ENCODE assay signal across 10 mouse cellular contexts in the genomic region with DNA sequence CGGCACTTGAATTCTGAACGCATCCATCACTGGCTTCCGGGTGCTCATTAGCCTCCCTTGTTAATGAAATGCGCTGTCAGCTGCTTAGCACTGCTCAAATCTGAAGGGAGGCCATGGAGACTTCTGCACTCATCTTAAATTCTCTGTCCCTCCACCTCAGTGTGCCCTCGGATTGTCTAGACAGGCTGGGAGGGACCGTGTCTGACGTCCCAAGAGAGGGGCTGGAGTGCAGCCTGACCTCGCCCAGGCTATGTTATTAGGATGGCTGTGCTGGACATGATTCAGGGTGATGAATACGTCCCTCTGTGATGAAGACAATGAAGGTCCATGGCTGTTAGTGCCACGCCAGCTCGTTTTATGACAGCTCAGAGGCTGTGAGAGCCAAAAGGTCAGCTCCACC.
A peak's percentile ranks its signal among the peaks of the same experiment; 100 is the strongest.
DNase-seq lines count a peak whose midpoint lies in the region; ATAC-seq and TF ChIP-seq lines count a peak whose summit lies in the region.
"Had no signal": no experiment of that assay in that cellular context is flagged by ENCODE, and none has a peak within 500 bp of the region (broad histone marks: within the 10 kb centered on the region; RNA-seq: fewer than 3 reads in every experiment).

No protein-coding gene starts in this region.

- peak; percentile 77 for DNase-seq in brain, adult 2 months (ENCODE audit: low read depth, low spot score)
- peak; percentile 46 for DNase-seq in hindbrain, embryonic 11.5 days (ENCODE audit: low spot score)
- DNase-seq in right cerebral cortex, postnatal 4 days = no peak
- DNase-seq in kidney, adult 2 months = no peak
- DNase-seq: gastrocnemius, postnatal 25 days; right cerebral cortex, postnatal 25 days had no signal

- H3K4me2 ChIP-seq in intestine, embryonic 16.5 days (ENCODE audit: low read depth, low read length) = no peak overlapping the region
- H3K4me2 ChIP-seq in intestine, embryonic 15.5 days (replicated peaks) = no peak overlapping the region
- no peak overlapping the region for H3K4me2 ChIP-seq in hindbrain, embryonic 11.5 days (replicated peaks; ENCODE audit: low read depth, low read length)
- no peak overlapping the region for H3K4me2 ChIP-seq in neural tube, embryonic 12.5 days (replicated peaks)

- peaks cover 2% of the 10 kb centered on the region; the same call in 1 of the 2 replicates for H3K36me3 ChIP-seq in intestine, embryonic 16.5 days (ENCODE audit: control insufficient read depth, insufficient read depth, low read length)
- H3K36me3 ChIP-seq in intestine, embryonic 15.5 days = peaks cover 6% of the 10 kb centered on the region; the same call in 1 of the 2 replicates
- no peaks in the 10 kb centered on the region for H3K36me3 ChIP-seq in hindbrain, embryonic 11.5 days (ENCODE audit: control insufficient read depth, insufficient read depth, low read length)
- peaks cover 20% of the 10 kb centered on the region for H3K36me3 ChIP-seq in neural tube, embryonic 12.5 days
- H3K36me3 ChIP-seq in kidney, adult 2 months (ENCODE audit: control insufficient read depth, insufficient read depth, low read length) = no peaks in the 10 kb centered on the region; the same call in 1 of the 2 replicates

- TF ChIP-seq POLR2A in kidney, adult 2 months (IDR thresholded peaks at IDR 0.05; ENCODE audit: low read depth, low read length) = no peak

- peaks cover 15% of the 10 kb centered on the region for H3K4me1 ChIP-seq in intestine, embryonic 16.5 days (ENCODE audit: control insufficient read depth, insufficient read depth, low read length)
- peaks cover 18% of the 10 kb centered on the region for H3K4me1 ChIP-seq in intestine, embryonic 15.5 days (replicated peaks)
- peaks cover 11% of the 10 kb centered on the region for H3K4me1 ChIP-seq in hindbrain, embryonic 11.5 days (replicated peaks; ENCODE audit: control insufficient read depth, insufficient read depth, low read length)
- peaks cover 20% of the 10 kb centered on the region for H3K4me1 ChIP-seq in neural tube, embryonic 12.5 days
- H3K4me1 ChIP-seq in kidney, adult 2 months (ENCODE audit: control insufficient read depth, insufficient read depth, low read length) = no peaks in the 10 kb centered on the region

- no peaks in the 10 kb centered on the region for H3K9me3 ChIP-seq in intestine, embryonic 16.5 days (ENCODE audit: control insufficient read depth, low read length)
- H3K9me3 ChIP-seq in intestine, embryonic 15.5 days = no peaks in the 10 kb centered on the region
- H3K9me3 ChIP-seq in hindbrain, embryonic 11.5 days (ENCODE audit: control insufficient read depth, low read length) = no peaks in the 10 kb centered on the region
- no peaks in the 10 kb centered on the region for H3K9me3 ChIP-seq in neural tube, embryonic 12.5 days

- H3K4me3 ChIP-seq in intestine, embryonic 16.5 days (ENCODE audit: low read length) = no peak overlapping the region
- H3K4me3 ChIP-seq in intestine, embryonic 15.5 days (replicated peaks) = no peak overlapping the region
- H3K4me3 ChIP-seq in hindbrain, embryonic 11.5 days (ENCODE audit: low read depth, low read length) = no peak overlapping the region
- no peak overlapping the region for H3K4me3 ChIP-seq in neural tube, embryonic 12.5 days
- no peak overlapping the region for H3K4me3 ChIP-seq in kidney, adult 2 months (ENCODE audit: insufficient read depth, low read depth, low read length)
- H3K4me3 ChIP-seq: myocyte had no signal

- ATAC-seq in intestine, embryonic 16.5 days = 0 out of 2 replicates have a peak, but pooled peaks have one; percentile 15
- no peak for ATAC-seq in intestine, embryonic 15.5 days
- ATAC-seq in hindbrain, embryonic 11.5 days (ENCODE audit: low FRiP score) = peak; percentile 70
- peak; percentile 27; the same call in 1 of the 2 replicates for ATAC-seq in neural tube, embryonic 12.5 days (ENCODE audit: low FRiP score, low read depth)

- no peak overlapping the region for H3K27ac ChIP-seq in intestine, embryonic 16.5 days (ENCODE audit: low read length)
- no peak overlapping the region for H3K27ac ChIP-seq in intestine, embryonic 15.5 days
- peak overlapping the region; percentile 45; the same call in 1 of the 2 replicates for H3K27ac ChIP-seq in hindbrain, embryonic 11.5 days (ENCODE audit: low read depth, low read length)
- H3K27ac ChIP-seq in neural tube, embryonic 12.5 days = no peak overlapping the region
- no peak overlapping the region for H3K27ac ChIP-seq in kidney, adult 2 months (ENCODE audit: insufficient read depth, low read depth, low read length)

- H3K27me3 ChIP-seq in intestine, embryonic 16.5 days (replicated peaks; ENCODE audit: control insufficient read depth, insufficient read depth, low read length) = no peaks in the 10 kb centered on the region
- H3K27me3 ChIP-seq in intestine, embryonic 15.5 days (replicated peaks) = no peaks in the 10 kb centered on the region
- H3K27me3 ChIP-seq in hindbrain, embryonic 11.5 days (ENCODE audit: control insufficient read depth, insufficient read depth, low read length) = no peaks in the 10 kb centered on the region
- H3K27me3 ChIP-seq in neural tube, embryonic 12.5 days (replicated peaks) = no peaks in the 10 kb centered on the region
- no peaks in the 10 kb centered on the region for H3K27me3 ChIP-seq in kidney, adult 2 months (replicated peaks; ENCODE audit: control insufficient read depth, insufficient read depth, low read length)

- WGBS in intestine, embryonic 16.5 days = 59% methylated on average over 11 of the region's 11 CpGs
- WGBS in intestine, embryonic 15.5 days = 61% methylated on average over 11 of the region's 11 CpGs
- 41% methylated on average over 11 of the region's 11 CpGs for WGBS in hindbrain, embryonic 11.5 days
- WGBS in neural tube, embryonic 12.5 days = 21% methylated on average over 11 of the region's 11 CpGs
- 65% methylated on average over 11 of the region's 11 CpGs for WGBS in kidney, adult 2 months

- TF ChIP-seq CTCF in kidney, adult 2 months (conservative IDR thresholded peaks at IDR 0.05; ENCODE audit: insufficient read depth, insufficient read length, low read depth, low read length) = no peak

- H3K9ac ChIP-seq in intestine, embryonic 16.5 days (ENCODE audit: low read depth, low read length) = no peak overlapping the region
- H3K9ac ChIP-seq in intestine, embryonic 15.5 days = no peak overlapping the region
- no peak overlapping the region for H3K9ac ChIP-seq in hindbrain, embryonic 11.5 days (ENCODE audit: low read depth, low read length)
- no peak overlapping the region for H3K9ac ChIP-seq in neural tube, embryonic 12.5 days

Comparison
In these comparisons a context has a peak if more than half of its experiments do, and no peak if none do; other contexts are left out.
1. DNase-seq: peak in brain, adult 2 months (single experiment) and hindbrain, embryonic 11.5 days (single experiment); none in right cerebral cortex, postnatal 4 days (single experiment) and kidney, adult 2 months (single experiment).